In the genomic region with DNA sequence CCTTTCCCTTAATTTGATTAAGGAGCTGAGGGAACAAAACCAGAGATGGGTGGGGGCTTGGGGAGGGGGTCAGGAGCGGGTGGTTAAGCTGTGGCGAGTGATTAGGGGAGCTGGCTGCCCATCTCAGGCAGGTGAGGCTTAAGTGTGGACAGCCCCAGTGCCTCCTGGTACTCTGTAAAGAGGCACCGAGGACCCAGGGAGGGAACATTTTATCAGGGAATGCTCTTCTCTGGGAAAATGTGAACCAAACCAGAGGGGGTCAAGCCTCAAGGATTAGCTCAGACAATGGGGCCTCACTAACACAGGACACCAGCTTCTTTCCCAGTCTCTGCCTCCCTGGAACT, we compare ENCODE assay signal across 12 mouse cellular contexts.
"Had no signal": no experiment of that assay in that cellular context is flagged by ENCODE, and none has a peak within 500 bp of the region (broad histone marks: within the 10 kb centered on the region; RNA-seq: fewer than 3 reads in every experiment).

No protein-coding gene starts in this region.

- H3K4me2 ChIP-seq: liver, embryonic 12.5 days; lung, embryonic 15.5 days; midbrain, embryonic 12.5 days; neural tube, embryonic 13.5 days had no signal

- H3K36me3 ChIP-seq: liver, embryonic 12.5 days; lung, embryonic 15.5 days; midbrain, embryonic 12.5 days; neural tube, embryonic 13.5 days had no signal

- H3K27me3 ChIP-seq: lung, embryonic 15.5 days; midbrain, embryonic 12.5 days; neural tube, embryonic 13.5 days had no signal

- H3K9me3 ChIP-seq: limb, embryonic 10.5 days; liver, embryonic 12.5 days; lung, embryonic 15.5 days; midbrain, embryonic 12.5 days; neural tube, embryonic 13.5 days had no signal

- ATAC-seq: liver, embryonic 12.5 days; midbrain, embryonic 16.5 days had no signal

- H3K9ac ChIP-seq: liver, embryonic 12.5 days; lung, embryonic 15.5 days; midbrain, embryonic 12.5 days; neural tube, embryonic 13.5 days had no signal

- H3K4me3 ChIP-seq: left cerebral cortex, adult 2 months; limb, embryonic 10.5 days; liver, embryonic 12.5 days; lung, embryonic 15.5 days; midbrain, embryonic 12.5 days; neural tube, embryonic 13.5 days had no signal

- DNase-seq: kidney, postnatal 14 days; lung, postnatal 14 days; retina, postnatal 1 day; right cerebral cortex, postnatal 14 days; thymus, postnatal 4 days had no signal

- H3K27ac ChIP-seq: left cerebral cortex, adult 2 months; limb, embryonic 10.5 days; liver, embryonic 12.5 days; lung, embryonic 15.5 days; midbrain, embryonic 12.5 days; neural tube, embryonic 13.5 days had no signal
